Mouse (Mus musculus): ENCODE data around the gene 1700029P11Rik. TPM values are rescaled to one million over a fixed set of nuclear protein-coding genes. Genes with fewer than 3 reads are reported as not detected.

1700029P11Rik gene
- polyA plus RNA-seq, 1 experiment from 2014 or later: not detected

DNA sequence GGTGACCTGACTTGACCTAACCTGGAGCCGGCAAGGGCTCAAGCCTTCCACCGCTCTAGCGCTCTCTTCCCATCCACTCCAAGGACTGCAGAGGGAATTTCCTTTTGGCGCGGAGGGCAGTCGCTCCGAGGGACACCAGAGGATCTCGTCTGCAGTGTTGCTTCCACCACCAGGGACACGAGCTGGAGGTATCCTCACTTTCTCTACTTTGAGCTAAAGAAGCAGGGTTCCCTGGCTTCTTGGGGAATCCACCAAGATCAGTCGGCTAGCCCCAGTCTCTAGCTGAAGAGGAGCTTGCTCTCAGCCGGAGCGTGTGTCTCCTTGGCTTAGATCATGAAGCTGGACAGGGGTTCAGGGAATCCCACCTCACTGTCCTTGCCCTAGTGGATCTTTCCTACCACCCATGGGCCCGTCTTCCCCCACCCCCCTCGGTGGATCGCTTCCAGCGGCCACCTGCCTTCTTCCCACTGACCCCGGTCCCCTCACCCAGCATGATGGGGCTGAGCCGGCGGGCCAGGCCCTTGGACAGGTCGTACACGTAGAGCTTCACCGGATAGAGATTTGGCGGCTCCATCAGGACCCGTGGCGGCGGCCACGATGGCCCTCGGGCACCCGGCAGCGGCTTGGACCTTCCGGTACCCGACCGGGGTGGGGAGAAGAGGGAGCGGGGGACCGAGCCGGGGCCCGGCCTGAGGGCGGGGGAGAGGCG, 35.2 kb downstream of the 1700029P11Rik start:
- Histone ChIP-seq H3K9ac (peak overlapping the region; percentile 93), H3K36me3 (replicated peaks) (peaks cover 17% of the 10 kb centered on the region), H3K9me3 (replicated peaks) (no peaks in the 10 kb centered on the region), H3K4me3 (replicated peaks) (peak overlapping the region; percentile 85), H3K27ac (replicated peaks) (peak overlapping the region; percentile 86), H3K4me2 (peak overlapping the region; percentile 91), H3K4me1 (replicated peaks) (peaks cover 59% of the 10 kb centered on the region), H3K27me3 (no peaks in the 10 kb centered on the region)
- peak; percentile 1; the same call in 1 of the 2 replicates for ATAC-seq (ENCODE audit: insufficient read depth)
- under 1% methylated on average over 39 of the region's 39 CpGs for WGBS (ENCODE audit: insufficient replicate concordance)

DNA sequence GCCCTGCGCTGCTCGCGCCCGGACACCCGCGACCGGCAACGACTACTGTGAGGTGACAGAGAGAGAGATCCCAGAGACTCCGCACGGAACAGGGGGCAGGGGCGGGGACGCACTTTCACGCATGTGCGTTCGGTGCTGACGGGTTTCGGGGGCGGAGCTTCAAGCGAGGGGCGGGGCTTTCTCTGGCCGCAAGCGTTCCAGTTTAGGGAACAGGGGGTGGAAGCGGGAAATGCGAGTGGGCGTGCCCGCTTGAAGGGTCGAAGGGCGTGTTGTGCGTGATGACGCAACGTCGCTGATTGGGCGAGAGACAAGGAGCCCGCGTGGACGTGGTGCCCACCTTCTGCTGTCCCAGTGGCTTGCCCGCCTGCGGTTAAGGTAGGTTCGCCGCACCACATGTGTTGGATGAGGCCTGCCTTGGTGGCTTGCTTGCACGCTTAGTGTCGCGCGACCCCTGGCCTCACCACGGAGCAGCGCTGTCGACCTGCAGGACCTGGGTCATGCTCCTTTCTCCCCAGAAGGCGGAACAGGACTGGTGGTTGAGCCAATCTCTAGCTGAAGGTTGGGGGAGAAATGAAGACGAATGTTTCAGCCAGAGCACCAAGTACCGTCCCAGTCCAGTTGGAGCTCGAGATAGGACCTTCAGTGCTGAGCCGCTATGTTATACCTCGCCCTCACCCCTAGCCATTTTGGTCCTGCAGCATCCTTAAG, 35.9 kb downstream of the 1700029P11Rik start:
- under 1% methylated on average over 53 of the region's 53 CpGs for WGBS (ENCODE audit: insufficient replicate concordance)
- ATAC-seq (ENCODE audit: insufficient read depth): peak; percentile 96
- peaks cover 59% of the 10 kb centered on the region for H3K4me1 ChIP-seq (replicated peaks)

DNA sequence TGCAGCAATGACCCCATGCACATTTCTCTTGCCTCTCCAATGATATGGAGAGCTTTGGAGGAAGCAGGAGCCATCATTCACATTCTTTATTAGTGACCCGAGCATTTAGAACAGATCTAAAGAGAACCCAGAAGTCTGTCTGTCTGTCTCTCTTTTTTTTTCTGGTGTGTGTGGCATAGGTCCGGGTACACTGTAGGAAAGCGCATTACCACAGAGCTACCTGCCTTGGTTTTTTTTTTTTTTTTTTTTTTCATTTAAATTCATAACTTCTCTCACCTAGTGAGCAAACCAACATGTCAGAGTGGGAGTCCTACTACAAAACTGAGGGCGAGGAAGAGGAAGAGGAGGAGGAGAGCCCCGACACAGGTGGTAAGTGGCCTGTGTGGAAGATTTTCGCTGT, 36.5 kb downstream of the 1700029P11Rik start:
- Histone ChIP-seq H3K4me3 (replicated peaks) (peak overlapping the region; percentile 85), H3K9ac (peak overlapping the region; percentile 73), H3K4me1 (replicated peaks) (peaks cover 59% of the 10 kb centered on the region), H3K27ac (replicated peaks) (peak overlapping the region; percentile 86), H3K27me3 (no peaks in the 10 kb centered on the region), H3K9me3 (replicated peaks) (no peaks in the 10 kb centered on the region), H3K4me2 (peak overlapping the region; percentile 91), H3K36me3 (replicated peaks) (peaks cover 26% of the 10 kb centered on the region)
- no peak for ATAC-seq (ENCODE audit: insufficient read depth)
- WGBS (ENCODE audit: insufficient replicate concordance): 6% methylated on average over 6 of the region's 6 CpGs

More for the DNA sequence above, 35.9 kb downstream of the 1700029P11Rik start:
- Histone ChIP-seq H3K36me3 (replicated peaks) (peaks cover 21% of the 10 kb centered on the region), H3K27ac (replicated peaks) (peak overlapping the region; percentile 86), H3K9me3 (replicated peaks) (no peaks in the 10 kb centered on the region), H3K4me2 (peak overlapping the region; percentile 91), H3K27me3 (no peaks in the 10 kb centered on the region), H3K4me3 (replicated peaks) (peak overlapping the region; percentile 85), H3K9ac (peak overlapping the region; percentile 93)

DNA sequence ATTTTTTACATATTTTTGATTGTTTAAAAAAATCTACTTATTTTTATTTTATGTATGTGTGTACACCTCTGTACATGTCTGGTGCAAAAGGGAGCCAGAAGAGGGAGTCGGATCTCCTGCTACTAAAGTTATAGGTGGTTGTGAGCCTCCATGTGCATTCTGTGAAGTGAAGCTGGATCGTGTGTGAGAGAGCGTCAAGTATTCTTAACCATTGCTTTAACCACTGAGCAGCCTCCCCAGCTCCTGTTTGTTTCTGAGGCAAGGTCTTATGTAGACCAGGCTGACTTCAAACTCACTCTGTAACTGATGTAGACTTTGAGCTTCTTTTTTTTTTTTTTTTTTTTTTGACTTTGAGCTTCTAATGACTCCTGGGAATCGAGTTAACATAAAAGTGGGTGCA, 37.1 kb downstream of the 1700029P11Rik start:
- Histone ChIP-seq H3K9me3 (replicated peaks) (no peaks in the 10 kb centered on the region), H3K4me3 (replicated peaks) (peak overlapping the region; percentile 85), H3K36me3 (replicated peaks) (peaks cover 32% of the 10 kb centered on the region), H3K4me1 (replicated peaks) (peaks cover 53% of the 10 kb centered on the region), H3K9ac (peak overlapping the region; percentile 9; the same call in 1 of the 2 replicates), H3K4me2 (peak overlapping the region; percentile 91), H3K27me3 (no peaks in the 10 kb centered on the region), H3K27ac (replicated peaks) (0 out of 2 replicates have a peak overlapping the region, but pooled peaks have one; percentile 33)
- ATAC-seq (ENCODE audit: insufficient read depth): no peak
- WGBS (ENCODE audit: insufficient replicate concordance): 36% methylated on average over 4 of the region's 4 CpGs

DNA sequence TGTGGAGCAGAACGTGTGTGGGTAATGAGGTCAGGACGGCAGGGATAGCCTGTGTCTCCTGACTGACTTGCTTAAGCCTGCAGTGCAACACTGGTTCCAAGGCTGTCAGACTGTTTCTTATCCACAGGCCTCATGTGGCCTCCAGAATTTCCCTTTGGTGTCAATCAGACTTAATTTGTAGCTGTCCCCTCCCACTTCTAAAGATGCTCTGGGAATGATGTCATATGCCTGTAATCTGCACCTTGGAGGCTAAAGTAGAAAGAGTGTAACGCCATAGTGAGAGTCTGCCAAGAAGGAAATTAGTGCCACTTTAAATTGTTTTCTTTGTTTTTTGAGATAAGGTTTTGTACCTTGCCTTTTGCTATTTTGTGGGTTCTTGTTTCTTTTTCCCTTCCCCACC, 38.9 kb downstream of the 1700029P11Rik start:
- Histone ChIP-seq H3K36me3 (replicated peaks) (peaks cover 48% of the 10 kb centered on the region), H3K4me1 (replicated peaks) (peaks cover 37% of the 10 kb centered on the region)
- no peak for ATAC-seq (ENCODE audit: insufficient read depth)

DNA sequence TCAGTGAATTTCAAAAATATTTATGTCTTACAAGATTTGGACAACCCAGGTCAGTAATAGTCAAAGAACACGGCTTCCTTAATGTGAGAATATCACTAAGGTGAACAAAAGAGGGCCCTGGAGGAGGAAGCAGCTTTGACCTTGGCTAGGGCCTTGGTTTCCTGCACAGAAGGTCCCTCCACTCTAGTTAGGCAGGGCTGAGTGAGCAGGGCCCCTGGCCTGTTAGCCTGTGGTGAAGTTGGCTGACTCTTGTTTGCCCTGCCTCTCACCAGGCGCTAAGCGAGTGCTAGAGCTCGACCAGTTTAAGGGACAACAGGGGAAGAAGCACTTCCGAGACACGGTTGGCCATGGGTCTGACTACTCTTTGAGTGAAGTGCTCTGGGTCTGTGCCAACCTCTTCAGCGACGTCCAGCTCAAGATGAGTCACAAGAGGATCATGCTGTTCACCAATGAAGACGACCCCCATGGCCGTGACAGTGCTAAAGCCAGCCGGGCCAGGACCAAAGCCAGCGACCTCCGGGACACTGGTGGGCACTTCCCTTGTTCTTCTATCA, 42.3 kb downstream of the 1700029P11Rik start:
- ATAC-seq (ENCODE audit: insufficient read depth): no peak
- H3K9me3 ChIP-seq (replicated peaks): no peaks in the 10 kb centered on the region
- H3K4me2 ChIP-seq: no peak overlapping the region
- H3K36me3 ChIP-seq (replicated peaks): peaks cover 81% of the 10 kb centered on the region
- 70% methylated on average over 13 of the region's 13 CpGs for WGBS (ENCODE audit: insufficient replicate concordance)
- H3K9ac ChIP-seq: no peak overlapping the region
- H3K4me3 ChIP-seq (replicated peaks): no peak overlapping the region
- H3K27me3 ChIP-seq: no peaks in the 10 kb centered on the region
- peaks cover 13% of the 10 kb centered on the region for H3K4me1 ChIP-seq (replicated peaks)
- H3K27ac ChIP-seq (replicated peaks): no peak overlapping the region

More for the DNA sequence above, 38.9 kb downstream of the 1700029P11Rik start:
- H3K4me2 ChIP-seq: no peak overlapping the region
- H3K4me3 ChIP-seq (replicated peaks): no peak overlapping the region
- no peaks in the 10 kb centered on the region for H3K9me3 ChIP-seq (replicated peaks)
- no peaks in the 10 kb centered on the region for H3K27me3 ChIP-seq
- no peak overlapping the region for H3K9ac ChIP-seq
- no peak overlapping the region for H3K27ac ChIP-seq (replicated peaks)
- WGBS (ENCODE audit: insufficient replicate concordance): 73% methylated on average over 3 of the region's 3 CpGs

DNA sequence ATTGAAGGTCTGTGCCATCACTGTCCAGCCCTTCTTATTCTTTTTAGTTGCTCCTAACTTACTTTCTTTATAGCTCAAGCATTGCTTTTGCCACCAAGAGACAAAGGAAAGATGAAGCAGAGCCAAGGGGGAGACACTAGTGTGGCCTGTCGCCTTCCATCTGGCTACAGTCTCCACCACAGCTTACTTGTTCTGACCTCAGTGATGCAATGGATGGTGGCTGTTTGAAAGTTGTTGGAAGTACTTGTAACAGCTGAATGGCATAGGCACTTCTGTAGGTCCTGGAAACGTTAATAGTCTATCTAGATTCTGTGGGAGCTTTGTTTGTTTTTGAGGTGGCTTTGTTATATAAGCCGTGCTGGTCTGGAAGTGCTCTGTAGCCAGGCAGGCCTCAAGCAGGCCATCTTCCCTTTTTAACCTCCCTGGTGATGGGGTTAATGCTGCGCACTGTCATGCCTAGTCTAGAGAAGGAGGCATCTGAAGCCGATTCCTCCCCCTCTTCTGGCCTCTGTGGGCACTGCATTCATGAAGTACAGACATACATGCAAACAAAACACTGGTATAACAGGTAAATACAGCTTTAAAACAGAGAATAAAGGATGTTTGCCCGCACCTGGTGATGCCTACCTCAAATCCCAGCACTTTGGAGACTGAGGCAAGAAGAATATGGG, 43.8 kb downstream of the 1700029P11Rik start:
- Histone ChIP-seq H3K9ac (no peak overlapping the region), H3K27me3 (no peaks in the 10 kb centered on the region), H3K9me3 (replicated peaks) (no peaks in the 10 kb centered on the region), H3K36me3 (replicated peaks) (peaks cover 93% of the 10 kb centered on the region), H3K4me2 (no peak overlapping the region), H3K4me1 (replicated peaks) (peaks cover 4% of the 10 kb centered on the region), H3K4me3 (replicated peaks) (no peak overlapping the region), H3K27ac (replicated peaks) (no peak overlapping the region)
- 81% methylated on average over 6 of the region's 6 CpGs for WGBS (ENCODE audit: insufficient replicate concordance)
- ATAC-seq (ENCODE audit: insufficient read depth): no peak

DNA sequence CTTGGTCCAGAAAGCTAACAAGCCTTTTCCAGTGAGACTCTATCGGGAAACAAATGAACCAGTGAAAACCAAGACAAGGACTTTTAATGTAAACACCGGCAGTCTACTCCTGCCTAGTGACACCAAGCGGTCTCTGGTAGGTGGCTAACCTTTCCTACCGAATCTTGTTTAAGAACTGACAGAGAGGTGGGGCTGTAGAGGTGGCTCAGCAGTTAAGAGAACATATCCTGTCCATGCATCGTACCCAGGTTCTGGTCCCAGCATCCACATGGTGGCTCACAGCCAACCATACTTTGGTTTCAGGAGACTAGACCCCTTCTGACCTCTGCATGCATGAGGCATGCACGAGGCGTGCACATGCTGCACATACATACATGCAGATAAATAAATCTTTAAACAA, 46.9 kb downstream of the 1700029P11Rik start:
- Histone ChIP-seq H3K36me3 (replicated peaks) (peaks cover 100% of the 10 kb centered on the region), H3K4me1 (replicated peaks) (no peaks in the 10 kb centered on the region), H3K9me3 (replicated peaks) (no peaks in the 10 kb centered on the region), H3K27me3 (no peaks in the 10 kb centered on the region), H3K9ac (no peak overlapping the region), H3K27ac (replicated peaks) (no peak overlapping the region), H3K4me2 (no peak overlapping the region), H3K4me3 (replicated peaks) (no peak overlapping the region)
- WGBS (ENCODE audit: insufficient replicate concordance): 84% methylated on average over 7 of the region's 7 CpGs
- no peak for ATAC-seq (ENCODE audit: insufficient read depth)

DNA sequence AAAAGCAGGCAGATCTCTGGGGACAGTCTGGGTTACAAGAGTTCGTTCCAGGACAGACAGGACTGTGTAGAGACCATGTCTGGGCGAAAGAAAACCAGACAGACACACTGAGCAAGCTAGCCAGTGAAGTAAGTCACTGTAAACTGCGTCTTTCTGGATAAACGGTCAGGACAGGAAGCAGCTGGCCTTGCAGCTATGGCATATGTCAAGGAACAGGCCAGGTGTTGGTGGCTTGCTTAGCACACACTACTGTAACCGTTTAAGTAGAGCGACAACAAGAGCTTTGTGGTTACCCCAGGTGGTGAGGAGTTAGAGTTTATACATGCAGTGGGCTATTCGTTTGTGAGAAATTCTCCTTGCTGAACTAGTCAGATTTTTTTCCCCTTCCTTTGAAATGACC, 47.4 kb downstream of the 1700029P11Rik start:
- H3K9ac ChIP-seq: no peak overlapping the region
- WGBS (ENCODE audit: insufficient replicate concordance): 79% methylated on average over 7 of the region's 7 CpGs
- H3K4me2 ChIP-seq: no peak overlapping the region
- H3K9me3 ChIP-seq (replicated peaks): no peaks in the 10 kb centered on the region
- no peak overlapping the region for H3K4me3 ChIP-seq (replicated peaks)
- no peaks in the 10 kb centered on the region for H3K27me3 ChIP-seq
- no peak overlapping the region for H3K27ac ChIP-seq (replicated peaks)
- ATAC-seq (ENCODE audit: insufficient read depth): no peak
- peaks cover 100% of the 10 kb centered on the region for H3K36me3 ChIP-seq (replicated peaks)
- H3K4me1 ChIP-seq (replicated peaks): no peaks in the 10 kb centered on the region
